Mouse (Mus musculus): ENCODE data around the gene Rad50.

- TF ChIP-seq CTCF (IDR thresholded peaks at IDR 0.05; ENCODE audit: low read depth), result peak; percentile 45; the same call in 1 of the 2 replicates
- TF ChIP-seq EP300 (IDR thresholded peaks at IDR 0.05; ENCODE audit: low read depth), result no peak
Observed at GRCm38 (mm10) chr11:53624124-53624523, 83.0 kb downstream of the Rad50 start.

All from liver, embryonic 14.5 days (tissue).